Mouse (Mus musculus) layer of hippocampus, adult 2 months (tissue): ENCODE data around the gene C1qtnf4. TPM values are rescaled to one million over a fixed set of nuclear protein-coding genes. Genes with fewer than 3 reads are reported as not detected.
A peak's percentile ranks its signal among the peaks of the same experiment; 100 is the strongest.

ENCODE experiments used
- DNase-seq, 2 experiments: peaks; one replicate each; pipeline ENCODE4 v3.0.0; 2022; ENCODE audit warnings: low spot score in 2 of 2
- H3K27ac ChIP-seq: fragments of 200-600 bp; 2 replicates; pipeline ENCODE4 v1.8.1; 2022
- H3K4me3 ChIP-seq: fragments of 200-600 bp; 2 replicates; pipeline ENCODE4 v1.8.1; 2022; ENCODE audit warnings: mild to moderate bottlenecking
- CTCF ChIP-seq: fragments of 200-600 bp; conservative IDR thresholded peaks from 2 replicates; pipeline ENCODE4 v1.8.1; 2022; ENCODE audit warnings: antibody characterized with exemption, mild to moderate bottlenecking, moderate library complexity
- total RNA-seq, 2 experiments: library from RNA; stranded (reverse); gene quantifications; 2 replicates each; pipeline ENCODE4 v1.2.3; 2021

The C1qtnf4 gene
- total RNA-seq, 2 experiments from 2014 or later = 184 to 200 TPM

GRCm38 (mm10) chr2:90917999-90918698, 32.5 kb downstream of the C1qtnf4 start:
- Histone ChIP-seq H3K4me3 (peak overlapping the region; percentile 82), H3K27ac (peak overlapping the region; percentile 99)
- no peak for TF ChIP-seq CTCF
- DNase-seq = no peak

DNA sequence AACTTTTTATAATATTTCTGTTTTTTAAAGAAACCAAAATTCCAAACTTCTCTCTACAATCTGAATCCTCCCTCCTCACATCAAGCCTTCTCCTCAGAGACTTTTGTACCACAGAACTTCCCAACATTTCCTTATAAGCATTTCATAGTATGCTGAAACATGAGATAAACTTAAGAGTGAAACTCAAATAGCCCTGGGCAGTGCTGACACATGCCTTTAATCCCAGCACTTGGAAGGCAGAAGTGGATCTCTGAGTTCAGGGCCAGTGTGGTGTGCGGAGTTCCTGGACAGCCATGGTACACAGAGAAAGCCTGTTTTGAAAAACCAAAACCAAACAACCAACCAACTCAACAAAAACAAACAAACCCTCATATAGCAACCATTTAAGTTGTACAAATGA, 35.5 kb downstream of the C1qtnf4 start:
- Histone ChIP-seq H3K4me3 (no peak overlapping the region), H3K27ac (no peak overlapping the region)
- DNase-seq = no peak
- no peak for TF ChIP-seq CTCF

- no peak for DNase-seq
- no peak for TF ChIP-seq CTCF
- Histone ChIP-seq H3K27ac (no peak overlapping the region), H3K4me3 (no peak overlapping the region)
These were observed 37.0 kb downstream of the C1qtnf4 start for GRCm38 (mm10) chr2:90922636-90923035.

DNA sequence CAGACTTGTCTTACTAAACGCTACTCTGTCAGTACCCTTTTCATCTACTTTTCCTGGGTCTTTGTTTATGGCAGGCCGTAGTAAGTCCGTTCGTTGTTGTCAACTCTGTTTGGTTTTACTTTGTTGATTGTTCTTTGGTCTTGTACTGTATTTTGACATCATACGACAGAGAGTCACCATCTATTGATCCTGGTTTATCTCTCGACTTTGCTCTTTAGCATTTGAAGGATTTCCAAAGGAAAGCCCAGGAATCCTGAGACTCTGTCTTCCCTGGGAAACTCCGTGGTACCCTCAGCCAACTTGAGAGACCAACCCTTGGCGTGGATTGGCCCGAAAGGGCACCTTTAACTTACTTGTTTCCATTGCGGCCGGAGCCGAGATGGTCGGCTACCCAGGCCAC, 42.9 kb downstream of the C1qtnf4 start:
- no peak overlapping the region for H3K27ac ChIP-seq
- no peak overlapping the region for H3K4me3 ChIP-seq
- no peak for DNase-seq
- no peak for TF ChIP-seq CTCF

DNA sequence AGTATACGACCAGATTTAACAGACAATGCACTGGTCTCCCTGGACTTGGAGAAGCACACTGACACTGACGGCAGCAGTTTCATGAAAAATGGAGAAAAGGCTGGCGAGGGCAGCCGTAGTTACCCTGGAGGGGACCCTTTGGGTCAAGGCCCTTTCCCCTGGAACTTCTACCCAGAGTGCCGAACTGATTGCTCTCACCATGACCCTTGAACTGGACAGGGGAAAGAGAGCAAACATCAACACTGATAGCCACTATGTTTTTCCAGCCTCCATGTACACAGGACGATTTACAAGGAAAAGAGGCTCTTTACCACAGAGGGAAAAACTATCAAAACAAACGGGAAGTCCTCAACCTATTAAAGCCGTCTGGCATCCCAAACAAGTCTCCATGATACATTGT, 46.2 kb downstream of the C1qtnf4 start:
- Histone ChIP-seq H3K4me3 (no peak overlapping the region), H3K27ac (no peak overlapping the region)
- no peak for TF ChIP-seq CTCF
- DNase-seq = no peak

DNA sequence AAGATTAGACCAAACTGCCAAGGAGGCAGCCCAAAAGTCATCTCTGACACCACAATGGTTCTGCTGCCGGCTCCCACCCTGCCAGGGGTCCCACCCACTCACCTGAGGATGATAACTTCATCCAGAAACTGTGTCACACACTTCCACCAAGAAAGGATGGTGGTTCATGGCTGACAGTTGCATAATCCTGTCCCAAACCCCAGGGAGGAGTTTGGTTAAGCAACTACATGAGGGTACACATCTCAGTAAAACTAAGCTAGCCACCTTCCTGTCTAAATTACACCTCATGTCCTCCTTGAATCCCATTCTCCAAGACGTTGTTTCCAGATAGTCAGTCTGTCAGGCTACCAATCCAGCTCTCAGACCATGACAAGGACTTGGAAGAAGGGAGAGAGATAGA, 46.6 kb downstream of the C1qtnf4 start:
- no peak overlapping the region for H3K4me3 ChIP-seq

DNA sequence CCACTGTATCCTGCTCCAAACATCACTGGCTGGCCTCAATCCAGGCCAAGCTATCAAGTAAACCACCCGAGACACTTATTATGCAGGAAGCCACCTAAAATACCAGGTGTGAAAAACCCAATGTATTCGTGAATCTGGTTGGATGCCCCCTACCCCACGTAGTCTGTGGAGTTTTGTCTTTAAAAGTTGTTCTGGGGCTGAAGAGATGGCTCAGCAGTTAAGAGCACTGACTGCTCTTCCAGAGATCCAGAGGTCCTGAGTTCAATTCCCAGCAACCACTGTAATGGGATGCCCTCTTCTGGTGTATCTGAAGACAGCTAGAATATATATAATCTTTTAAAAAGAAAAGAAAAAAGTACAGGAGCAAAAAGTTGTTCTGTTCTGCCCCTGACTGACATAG, 52.7 kb downstream of the C1qtnf4 start:
- no peak for DNase-seq
- no peak overlapping the region for H3K4me3 ChIP-seq
- no peak for TF ChIP-seq CTCF
- H3K27ac ChIP-seq = no peak overlapping the region

More for the DNA sequence above, 46.6 kb downstream of the C1qtnf4 start:
- no peak for TF ChIP-seq CTCF
- DNase-seq = no peak
- H3K27ac ChIP-seq = no peak overlapping the region

GRCm38 (mm10) chr2:90939750-90940149, 54.1 kb downstream of the C1qtnf4 start:
- TF ChIP-seq CTCF = no peak
- DNase-seq = no peak

More at GRCm38 (mm10) chr2:90939750-90940149, 54.1 kb downstream of the C1qtnf4 start:
- peak overlapping the region; percentile 99 for H3K4me3 ChIP-seq
- H3K27ac ChIP-seq = peak overlapping the region; percentile 84

Other genes starting within 250 kb of the C1qtnf4 start
- gene Nup160, start 208.6 kb upstream of the C1qtnf4 start, total RNA-seq = 10 to 100 TPM; 17.0 to 20.8 TPM
- 10 to 100 TPM; 58.3 to 73.3 TPM for gene Fnbp4, start 140.5 kb upstream of the C1qtnf4 start, total RNA-seq
- gene Agbl2, start 103.1 kb upstream of the C1qtnf4 start, total RNA-seq = 1 to 10 TPM; 1.0 to 1.3 TPM
- 100 to 1,000 TPM; 114 to 129 TPM for gene Mtch2, start 38.7 kb upstream of the C1qtnf4 start, total RNA-seq
- 10 to 100 TPM; 38.1 to 39.5 TPM for gene Kbtbd4, start 18.9 kb downstream of the C1qtnf4 start, total RNA-seq
- gene Ndufs3, start 19.0 kb downstream of the C1qtnf4 start, total RNA-seq = 100 to 1,000 TPM; 224 to 255 TPM
- gene Celf1, start 54.5 kb downstream of the C1qtnf4 start, total RNA-seq = 100 to 1,000 TPM; 145 to 147 TPM
- gene Rapsn, start 149.8 kb downstream of the C1qtnf4 start, total RNA-seq = under 1 TPM in 1 of 2 experiments, not detected in 1; 0.31 TPM
- gene Psmc3, start 168.1 kb downstream of the C1qtnf4 start, total RNA-seq = 100 to 1,000 TPM; 203 to 215 TPM
- gene Slc39a13, start 184.6 kb downstream of the C1qtnf4 start, total RNA-seq = 10 to 100 TPM; 33.7 to 37.3 TPM
- 1 to 10 TPM; 2.4 to 5.4 TPM for gene Spi1, start 196.5 kb downstream of the C1qtnf4 start, total RNA-seq
- gene Mybpc3, start 232.3 kb downstream of the C1qtnf4 start, total RNA-seq = under 1 TPM in 1 of 2 experiments, not detected in 1; 0.07 TPM